22 mouse cellular contexts compared by ENCODE assay signal in the genomic region with DNA sequence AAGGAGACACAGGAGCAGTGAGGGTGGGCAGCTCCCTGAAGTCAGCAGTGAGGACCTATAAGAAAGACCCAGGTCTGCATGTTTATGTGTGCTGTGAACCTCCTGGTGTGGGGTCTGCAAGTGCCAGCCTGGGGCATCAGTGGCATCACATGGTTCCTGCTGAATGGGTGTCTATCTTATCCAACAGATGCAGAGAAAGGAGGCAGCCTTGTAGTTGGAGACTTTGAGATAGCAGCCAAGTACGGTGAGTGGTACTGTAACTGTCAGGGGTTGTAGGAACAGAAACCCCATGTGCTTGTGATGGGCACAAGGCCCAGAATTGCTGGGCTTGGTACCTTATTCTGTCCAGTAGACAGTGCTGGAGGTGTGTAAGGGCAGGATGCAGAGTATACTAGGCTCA. TPM values are rescaled to one million over a fixed set of nuclear protein-coding genes. Genes with fewer than 3 reads are reported as not detected.
DNase-seq lines count a peak whose midpoint lies in the region; ATAC-seq and TF ChIP-seq lines count a peak whose summit lies in the region.
"Had no signal": no experiment of that assay in that cellular context is flagged by ENCODE, and none has a peak within 500 bp of the region (broad histone marks: within the 10 kb centered on the region; RNA-seq: fewer than 3 reads in every experiment).

No protein-coding gene starts in this region.

- H3K9ac ChIP-seq in intestine, embryonic 16.5 days (ENCODE audit: low read depth, low read length): 0 out of 2 replicates have a peak overlapping the region, but pooled peaks have one; percentile 8
- no peak overlapping the region for H3K9ac ChIP-seq in intestine, postnatal 0 days (ENCODE audit: low read depth, low read length)
- no peak overlapping the region for H3K9ac ChIP-seq in MEL (ENCODE audit: control insufficient read depth, low read depth, low read length, poor library complexity, severe bottlenecking)
- H3K9ac ChIP-seq: embryonic facial prominence, embryonic 13.5 days; neural tube, embryonic 13.5 days had no signal

- H3K4me1 ChIP-seq in heart, embryonic 10.5 days: peaks cover 55% of the 10 kb centered on the region
- peaks cover 9% of the 10 kb centered on the region for H3K4me1 ChIP-seq in intestine, embryonic 16.5 days (ENCODE audit: control insufficient read depth, insufficient read depth, low read length)
- no peaks in the 10 kb centered on the region for H3K4me1 ChIP-seq in intestine, postnatal 0 days (replicated peaks; ENCODE audit: control insufficient read depth, insufficient read depth, low read length)
- no peaks in the 10 kb centered on the region for H3K4me1 ChIP-seq in MEL (ENCODE audit: control insufficient read depth in 1 of 2, insufficient read depth in 2 of 2, low read length in 2 of 2)

- TF ChIP-seq POLR2A in MEL (IDR thresholded peaks at IDR 0.05; ENCODE audit: control insufficient read depth in 1 of 2, insufficient read depth in 1 of 2, low read depth in 1 of 2, low read length in 2 of 2, poor library complexity in 1 of 2): no peak

- no peak for TF ChIP-seq CTCF in intestine, postnatal 0 days (IDR thresholded peaks at IDR 0.05; ENCODE audit: low read depth)
- TF ChIP-seq CTCF in MEL (IDR thresholded peaks at IDR 0.05 in 2 of 3, conservative IDR thresholded peaks at IDR 0.05 in 1 of 3; ENCODE audit: control insufficient read depth in 1 of 3, insufficient read depth in 1 of 3, low read depth in 2 of 3, low read length in 3 of 3, poor library complexity in 1 of 3, severe bottlenecking in 1 of 3): no peak

- 62% methylated on average over 1 of the region's 1 CpGs for WGBS in heart, embryonic 10.5 days
- WGBS in intestine, embryonic 16.5 days: 88% methylated on average over 1 of the region's 1 CpGs
- WGBS in intestine, postnatal 0 days: 83% methylated on average over 1 of the region's 1 CpGs

- no peak overlapping the region for H3K4me3 ChIP-seq in heart, embryonic 10.5 days
- no peak overlapping the region for H3K4me3 ChIP-seq in intestine, embryonic 16.5 days (ENCODE audit: low read length)
- H3K4me3 ChIP-seq in intestine, postnatal 0 days (ENCODE audit: low read depth, low read length): no peak overlapping the region
- no peak overlapping the region for H3K4me3 ChIP-seq in MEL (ENCODE audit: control insufficient read depth in 1 of 2, insufficient read depth in 1 of 2, low read depth in 2 of 2, low read length in 2 of 2)
- H3K4me3 ChIP-seq: embryonic facial prominence, embryonic 13.5 days; hindbrain, embryonic 10.5 days; left cerebral cortex, adult 2 months; neural tube, embryonic 13.5 days had no signal

- DNase-seq in heart, embryonic 10.5 days (ENCODE audit: low spot score): no peak
- DNase-seq in heart, adult 8-10 months (ENCODE audit: low spot score): no peak
- no peak for DNase-seq in MEL (ENCODE audit: low read depth, low spot score)
- no peak for DNase-seq in ovary, postnatal 36 days (ENCODE audit: low spot score)
- no peak for DNase-seq in embryo, embryonic 9.5 days (ENCODE audit: extremely low spot score)
- DNase-seq: adrenal gland, postnatal 10 days; cerebellum, adult 9-11 months; gastrocnemius, postnatal 25 days; kidney, adult 8-10 months; kidney, postnatal 14 days; midbrain, embryonic 14.5 days; right cerebral cortex, postnatal 14 days had no signal

- TF ChIP-seq RAD21 in MEL (IDR thresholded peaks at IDR 0.05; ENCODE audit: low read depth, low read length): no peak

- peak in 1 of 2 experiments; percentile 29; a peak in 1 of 4 replicates for TF ChIP-seq EP300 in MEL (IDR thresholded peaks at IDR 0.05; ENCODE audit: low read depth in 1 of 2, low read length in 2 of 2)

- H3K27me3 ChIP-seq in heart, embryonic 10.5 days (ENCODE audit: insufficient read depth, poor library complexity, severe bottlenecking): no peaks in the 10 kb centered on the region
- H3K27me3 ChIP-seq in intestine, embryonic 16.5 days (replicated peaks; ENCODE audit: control insufficient read depth, insufficient read depth, low read length): no peaks in the 10 kb centered on the region
- no peaks in the 10 kb centered on the region for H3K27me3 ChIP-seq in intestine, postnatal 0 days (replicated peaks; ENCODE audit: control insufficient read depth, insufficient read depth, low read length)
- H3K27me3 ChIP-seq in MEL (ENCODE audit: control insufficient read depth in 1 of 2, insufficient read depth in 2 of 2, low read length in 2 of 2): no peaks in the 10 kb centered on the region
- H3K27me3 ChIP-seq: embryonic facial prominence, embryonic 13.5 days; neural tube, embryonic 13.5 days had no signal

- no peaks in the 10 kb centered on the region for H3K79me2 ChIP-seq in MEL (ENCODE audit: control insufficient read depth, insufficient read depth, low read length, poor library complexity)

- no peaks in the 10 kb centered on the region for H3K9me3 ChIP-seq in heart, embryonic 10.5 days
- no peaks in the 10 kb centered on the region for H3K9me3 ChIP-seq in intestine, embryonic 16.5 days (ENCODE audit: control insufficient read depth, low read length)
- no peaks in the 10 kb centered on the region for H3K9me3 ChIP-seq in intestine, postnatal 0 days (ENCODE audit: control insufficient read depth)
- H3K9me3 ChIP-seq in MEL (replicated peaks; ENCODE audit: insufficient read depth, low read length): no peaks in the 10 kb centered on the region
- H3K9me3 ChIP-seq: embryonic facial prominence, embryonic 13.5 days; hindbrain, embryonic 10.5 days; neural tube, embryonic 13.5 days had no signal

- no peak overlapping the region for H3K4me2 ChIP-seq in intestine, embryonic 16.5 days (ENCODE audit: low read depth, low read length)
- H3K4me2 ChIP-seq in intestine, postnatal 0 days (replicated peaks; ENCODE audit: low read depth): no peak overlapping the region
- H3K4me2 ChIP-seq: embryonic facial prominence, embryonic 13.5 days; neural tube, embryonic 13.5 days had no signal

- H3K27ac ChIP-seq in heart, embryonic 10.5 days: peak overlapping the region; percentile 67
- no peak overlapping the region for H3K27ac ChIP-seq in intestine, embryonic 16.5 days (ENCODE audit: low read length)
- no peak overlapping the region for H3K27ac ChIP-seq in intestine, postnatal 0 days (ENCODE audit: low read depth, low read length)
- H3K27ac ChIP-seq in MEL (ENCODE audit: control insufficient read depth, low read depth, low read length): no peak overlapping the region
- H3K27ac ChIP-seq: embryonic facial prominence, embryonic 13.5 days; hindbrain, embryonic 10.5 days; left cerebral cortex, adult 2 months; neural tube, embryonic 13.5 days had no signal

- H3K36me3 ChIP-seq in heart, embryonic 10.5 days: peaks cover 25% of the 10 kb centered on the region
- H3K36me3 ChIP-seq in intestine, embryonic 16.5 days (ENCODE audit: control insufficient read depth, insufficient read depth, low read length): no peaks in the 10 kb centered on the region
- H3K36me3 ChIP-seq in intestine, postnatal 0 days (ENCODE audit: control insufficient read depth, insufficient read depth): 0 out of 2 replicates have a peak, but pooled peaks cover 10% of the 10 kb centered on the region
- H3K36me3 ChIP-seq in MEL (ENCODE audit: control insufficient read depth in 1 of 2, insufficient read depth in 2 of 2, low read length in 2 of 2): no peaks in the 10 kb centered on the region; a peak in 1 of 4 replicates

- ATAC-seq in intestine, embryonic 16.5 days: no peak
- ATAC-seq in intestine, postnatal 0 days: no peak
- ATAC-seq in megakaryocyte, adult 5-6 weeks (ENCODE audit: poor library complexity, severe bottlenecking): 0 out of 2 replicates have a peak, but pooled peaks have one; percentile 1
- ATAC-seq: activated CD4-positive, CD25-positive, alpha-beta regulatory T cell, adult 4 months; CD4-positive, CD25-positive, alpha-beta regulatory T cell, adult 4 months; forebrain, embryonic 14.5 days had no signal

TF ChIP-seq in MEL, 35 proteins besides CTCF, POLR2A, EP300 and RAD21:
- TF ChIP-seq BHLHE40 (IDR thresholded peaks at IDR 0.05; ENCODE audit: borderline replicate concordance, low read depth, low read length) (no peak), TCF12 (IDR thresholded peaks at IDR 0.05; ENCODE audit: low read depth, low read length) (peak; percentile 8; the same call in 1 of the 2 replicates), MYC (IDR thresholded peaks at IDR 0.05; ENCODE audit: low read depth, low read length) (no peak), MAZ (IDR thresholded peaks at IDR 0.05; ENCODE audit: low read depth, low read length) (no peak), TAL1 (IDR thresholded peaks at IDR 0.05; ENCODE audit: low read length) (no peak), CHD2 (IDR thresholded peaks at IDR 0.05; ENCODE audit: low read length) (no peak), TBP (IDR thresholded peaks at IDR 0.05; ENCODE audit: low read depth, low read length) (no peak), NRF1 (IDR thresholded peaks at IDR 0.05; ENCODE audit: insufficient read depth, low read depth, low read length, poor library complexity, severe bottlenecking) (no peak), GATA1 (IDR thresholded peaks at IDR 0.05; ENCODE audit: low read depth, low read length) (no peak)

RNA-seq across cellular contexts. Expression of a gene that starts 17.9 kb away (rescaled TPM):
- 112 and 182 TPM in 2 replicates for polyA plus RNA-seq in heart, embryonic 10.5 days (2016; fragmentation: Nextera tagmentation; extraction: Ambion mirVana)
- total RNA-seq in heart, adult 8-10 months (2022): 100 to 1,000 TPM; 547 to 617 (median 604) TPM
- polyA plus RNA-seq in intestine, embryonic 16.5 days (2015; fragmentation: Nextera tagmentation; extraction: Ambion mirVana): 78.8 and 81.4 TPM in 2 replicates
- polyA plus RNA-seq in intestine, postnatal 0 days (2015; fragmentation: Nextera tagmentation; extraction: Ambion mirVana): 42.3 and 43.7 TPM in 2 replicates
- 19.0 and 21.0 TPM in 2 replicates for total RNA-seq in MEL (2012; rRNA removed)
- polyA plus RNA-seq in MEL (2012; ENCODE audit: insufficient read depth in 1 of 2, insufficient read length in 2 of 2, low read depth in 1 of 2, low replicate concordance in 2 of 2, missing spikeins in 1 of 2): 10 to 100 TPM in 1 of 2 experiments, not detected in 1; 26.5 TPM
- total RNA-seq in megakaryocyte, adult 5-6 weeks (2015): 8.3 and 8.5 TPM in 2 replicates
- 26.0 and 35.4 TPM in 2 replicates for total RNA-seq in megakaryocyte, adult 5-6 weeks (2017)

RNA-seq across cellular contexts. Expression of a gene that starts 19.8 kb away (rescaled TPM):
- polyA plus RNA-seq in heart, embryonic 10.5 days (2016; fragmentation: Nextera tagmentation; extraction: Ambion mirVana): 28.9 and 29.5 TPM in 2 replicates
- 10 to 100 TPM; 15.1 to 19.9 (median 17.4) TPM for total RNA-seq in heart, adult 8-10 months (2022)
- 25.4 and 28.1 TPM in 2 replicates for polyA plus RNA-seq in intestine, embryonic 16.5 days (2015; fragmentation: Nextera tagmentation; extraction: Ambion mirVana)
- 8.0 and 8.2 TPM in 2 replicates for polyA plus RNA-seq in intestine, postnatal 0 days (2015; fragmentation: Nextera tagmentation; extraction: Ambion mirVana)
- 34.3 and 48.2 TPM in 2 replicates for total RNA-seq in MEL (2012; rRNA removed)
- 10 to 100 TPM in 1 of 2 experiments, not detected in 1; 47.9 TPM for polyA plus RNA-seq in MEL (2012; ENCODE audit: insufficient read depth in 1 of 2, insufficient read length in 2 of 2, low read depth in 1 of 2, low replicate concordance in 2 of 2, missing spikeins in 1 of 2)
- total RNA-seq in megakaryocyte, adult 5-6 weeks (2015): 4.9 and 5.6 TPM in 2 replicates
- total RNA-seq in megakaryocyte, adult 5-6 weeks (2017): 8.3 and 10.6 TPM in 2 replicates
